Mouse (Mus musculus): ENCODE data around the gene Ergic1. TPM values are rescaled to one million over a fixed set of nuclear protein-coding genes. Genes with fewer than 3 reads are reported as not detected.
A peak's percentile ranks its signal among the peaks of the same experiment; 100 is the strongest.

The Ergic1 gene
- total RNA-seq, 2 experiments from 2014 or later, result 132 to 144 TPM

- peak in 1 of 2 experiments; percentile 48 for DNase-seq (ENCODE audit: low spot score in 2 of 2)
Measured at GRCm38 (mm10) chr17:26650451-26651363, 89.4 kb downstream of the Ergic1 start.

GRCm38 (mm10) chr17:26658854-26659572, 97.7 kb downstream of the Ergic1 start:
- DNase-seq (ENCODE audit: low spot score in 2 of 2), result no peak

GRCm38 (mm10) chr17:26659573-26659915, 98.3 kb downstream of the Ergic1 start:
- DNase-seq (ENCODE audit: low spot score in 2 of 2), result no peak

- DNase-seq (ENCODE audit: low spot score in 2 of 2), result peak; percentile 84 to 88
Measured at GRCm38 (mm10) chr17:26660192-26660912, 99.1 kb downstream of the Ergic1 start.

- no peak for DNase-seq (ENCODE audit: low spot score in 2 of 2)
Measured at GRCm38 (mm10) chr17:26662204-26662603, 100.9 kb downstream of the Ergic1 start.

GRCm38 (mm10) chr17:26662978-26663683, 101.8 kb downstream of the Ergic1 start, which contains the start of gene Atp6v0e:
Gene Atp6v0e (plus strand): TSS chr17:26663231.
- peak; percentile 95 to 97 for DNase-seq (ENCODE audit: low spot score in 2 of 2)

- no peak for DNase-seq (ENCODE audit: low spot score in 2 of 2)
Measured at GRCm38 (mm10) chr17:26665600-26665999, 104.3 kb downstream of the Ergic1 start.

GRCm38 (mm10) chr17:26671268-26671667, 110.0 kb downstream of the Ergic1 start:
- peak in 1 of 2 experiments; percentile 60 for DNase-seq (ENCODE audit: low spot score in 2 of 2)

- no peak for DNase-seq (ENCODE audit: low spot score in 2 of 2)
Measured at GRCm38 (mm10) chr17:26675845-26676244, 114.6 kb downstream of the Ergic1 start.

GRCm38 (mm10) chr17:26676252-26676615, 114.9 kb downstream of the Ergic1 start:
- peak; percentile 88 to 89 for DNase-seq (ENCODE audit: low spot score in 2 of 2)

- peak in 1 of 2 experiments; percentile 66 for DNase-seq (ENCODE audit: low spot score in 2 of 2)
Measured at GRCm38 (mm10) chr17:26676616-26677376, 115.5 kb downstream of the Ergic1 start.

GRCm38 (mm10) chr17:26677711-26678637, 116.7 kb downstream of the Ergic1 start:
- DNase-seq (ENCODE audit: low spot score in 2 of 2), result no peak

GRCm38 (mm10) chr17:26681276-26681675, 120.0 kb downstream of the Ergic1 start:
- DNase-seq (ENCODE audit: low spot score in 2 of 2), result no peak

GRCm38 (mm10) chr17:26686334-26687000, 125.2 kb downstream of the Ergic1 start:
- DNase-seq (ENCODE audit: low spot score in 2 of 2), result no peak

- DNase-seq (ENCODE audit: low spot score in 2 of 2), result peak in 1 of 2 experiments; percentile 83
Measured at GRCm38 (mm10) chr17:26688795-26689735, 127.8 kb downstream of the Ergic1 start.

- no peak for DNase-seq (ENCODE audit: low spot score in 2 of 2)
Measured at GRCm38 (mm10) chr17:26689810-26690209, 128.5 kb downstream of the Ergic1 start.

GRCm38 (mm10) chr17:26690236-26690635, 128.9 kb downstream of the Ergic1 start:
- DNase-seq (ENCODE audit: low spot score in 2 of 2), result no peak

Data from layer of hippocampus, postnatal 14 days (tissue).